Mouse (Mus musculus) T-helper 1 cell (primary cell): ENCODE results near the gene Dnajb1.

ENCODE experiments used
- in situ Hi-C: fragments of 300-600 bp; cut with MboI, MseI; formaldehyde crosslinking; loops from one replicate; pipeline ENCODE4 v1.15.1; 2025; ENCODE audit warnings: high pct_unique_total_duplicates

The Dnajb1 gene

GRCm38 (mm10) chr8:83611921-83612320, 3.9 kb downstream of the Dnajb1 start:
- in situ Hi-C loops: no loop called here

GRCm38 (mm10) chr8:83613695-83614094, 5.7 kb downstream of the Dnajb1 start:
- in situ Hi-C loops: no loop called here

GRCm38 (mm10) chr8:83616625-83617024, 8.6 kb downstream of the Dnajb1 start:
- in situ Hi-C loops: no loop called here

GRCm38 (mm10) chr8:83617111-83617510, 9.1 kb downstream of the Dnajb1 start:
- in situ Hi-C loops: no loop called here

- in situ Hi-C loops: no loop called here
Observed at GRCm38 (mm10) chr8:83618566-83618965, 10.6 kb downstream of the Dnajb1 start.

- in situ Hi-C loops: loop anchor here (5.0 kb wide), 1 partner anchor 92 kb away; no protein-coding TSS in a partner anchor
Observed at GRCm38 (mm10) chr8:83619568-83620285, 11.7 kb downstream of the Dnajb1 start.

GRCm38 (mm10) chr8:83621691-83622388, 13.8 kb downstream of the Dnajb1 start:
- in situ Hi-C loops: loop anchor here (5.0 kb wide), 1 partner anchor 95 kb away; no protein-coding TSS in a partner anchor

- in situ Hi-C loops: loop anchor here (5.0 kb wide), 1 partner anchor 95 kb away; no protein-coding TSS in a partner anchor
Observed at GRCm38 (mm10) chr8:83622389-83622989, 14.5 kb downstream of the Dnajb1 start.

GRCm38 (mm10) chr8:83623549-83623948, 15.6 kb downstream of the Dnajb1 start:
- in situ Hi-C loops: loop anchor here (5.0 kb wide), 1 partner anchor 96 kb away; no protein-coding TSS in a partner anchor

- in situ Hi-C loops: loop anchor here (5.0 kb wide), 1 partner anchor 97 kb away; no protein-coding TSS in a partner anchor
Observed at GRCm38 (mm10) chr8:83624739-83625138, 16.7 kb downstream of the Dnajb1 start.

- in situ Hi-C loops: no loop called here
Observed at GRCm38 (mm10) chr8:83625676-83626299, 17.8 kb downstream of the Dnajb1 start.

- in situ Hi-C loops: no loop called here
Observed at GRCm38 (mm10) chr8:83632083-83632707, 24.2 kb downstream of the Dnajb1 start.

- in situ Hi-C loops: no loop called here
Observed at GRCm38 (mm10) chr8:83638856-83639255, 30.9 kb downstream of the Dnajb1 start.

GRCm38 (mm10) chr8:83639649-83640048, 31.7 kb downstream of the Dnajb1 start:
- in situ Hi-C loops: no loop called here

GRCm38 (mm10) chr8:83647511-83647910, 39.5 kb downstream of the Dnajb1 start:
- in situ Hi-C loops: no loop called here

- in situ Hi-C loops: no loop called here
Observed at GRCm38 (mm10) chr8:83648031-83648430, 40.0 kb downstream of the Dnajb1 start.

GRCm38 (mm10) chr8:83649699-83650098, 41.7 kb downstream of the Dnajb1 start:
- in situ Hi-C loops: no loop called here

- in situ Hi-C loops: no loop called here
Observed at GRCm38 (mm10) chr8:83652030-83652743, 44.2 kb downstream of the Dnajb1 start, which contains the start of gene Gipc1. Gene Gipc1, plus strand, starts transcription at chr8:83652677.

GRCm38 (mm10) chr8:83652744-83653661, 45.0 kb downstream of the Dnajb1 start:
- in situ Hi-C loops: no loop called here

GRCm38 (mm10) chr8:83653662-83654017, 45.6 kb downstream of the Dnajb1 start:
- in situ Hi-C loops: no loop called here
